Mouse (Mus musculus) MEL (cell line): Measurements from ENCODE around the gene Dnase1l1. TPM values are rescaled to one million over a fixed set of nuclear protein-coding genes. Genes with fewer than 3 reads are reported as not detected.

Experiments
- DNase-seq: peaks from one replicate; pipeline ENCODE4 v3.0.0; 2011; ENCODE audit warnings: low read depth, low spot score
- H3K27ac ChIP-seq: 2 replicates; pipeline ENCODE4 v1.5.1; 2012; ENCODE audit warnings: low read depth, mild to moderate bottlenecking, control low read depth, low read length, moderate library complexity; ENCODE audit not compliant: control insufficient read depth
- H3K27me3 ChIP-seq, 2 experiments: fragments of 150-350 bp in 1 of 2; sonication (generic) in 1 of 2; 2 replicates each; pipeline ENCODE4 v1.6.1; 2012; ENCODE audit warnings: low read length in 2 of 2, mild to moderate bottlenecking in 2 of 2, improper control_type of control experiment in 1 of 2, moderate library complexity in 1 of 2; ENCODE audit not compliant: insufficient read depth in 2 of 2, control insufficient read depth in 1 of 2
- H3K36me3 ChIP-seq, 2 experiments: 2 replicates each; pipeline ENCODE4 v1.6.1; 2012 to 2014; ENCODE audit warnings: low read length in 2 of 2, improper control_type of control experiment in 1 of 2, inconsistent platforms in 1 of 2, mild to moderate bottlenecking in 1 of 2; ENCODE audit not compliant: insufficient read depth in 2 of 2, control insufficient read depth in 1 of 2
- H3K4me1 ChIP-seq, 2 experiments: fragments of 150-350 bp in 1 of 2; sonication (generic) in 1 of 2; 2 replicates each; pipeline ENCODE4 v1.6.1; 2012; ENCODE audit warnings: low read length in 2 of 2, improper control_type of control experiment in 1 of 2, mild to moderate bottlenecking in 1 of 2; ENCODE audit not compliant: insufficient read depth in 2 of 2, control insufficient read depth in 1 of 2
- H3K4me3 ChIP-seq, 2 experiments: fragments of 150-350 bp in 1 of 2; sonication (generic) in 1 of 2; 2 replicates each; pipeline ENCODE4 v1.5.1; 2012; ENCODE audit warnings: low read depth in 2 of 2, low read length in 2 of 2, mild to moderate bottlenecking in 2 of 2, moderate library complexity in 2 of 2, control low read depth in 1 of 2, improper control_type of control experiment in 1 of 2; ENCODE audit not compliant: control insufficient read depth in 1 of 2, insufficient read depth in 1 of 2
- H3K79me2 ChIP-seq: 2 replicates; pipeline ENCODE4 v1.6.1; 2012; ENCODE audit warnings: mild to moderate bottlenecking, low read length, moderate library complexity; ENCODE audit not compliant: control insufficient read depth, poor library complexity, insufficient read depth
- H3K9ac ChIP-seq: 2 replicates; pipeline ENCODE4 v1.6.1; 2012; ENCODE audit warnings: low read depth, mild to moderate bottlenecking, control low read depth, low read length, moderate library complexity; ENCODE audit not compliant: control insufficient read depth, poor library complexity, severe bottlenecking
- H3K9me3 ChIP-seq: fragments of 150-350 bp; sonication (generic); replicated peaks from 2 replicates; pipeline ENCODE4 v1.6.1; 2012; ENCODE audit warnings: mild to moderate bottlenecking, low read length, improper control_type of control experiment, moderate library complexity; ENCODE audit not compliant: insufficient read depth
- MEF2A ChIP-seq: IDR thresholded peaks from 2 replicates; pipeline ENCODE4 v1.6.1; 2014; ENCODE audit warnings: low read depth, mild to moderate bottlenecking, inconsistent platforms, low read length, improper control_type of control experiment; ENCODE audit not compliant: poor library complexity, insufficient replicate concordance, severe bottlenecking; ENCODE audit errors: extremely low read depth
- ZKSCAN1 ChIP-seq: IDR thresholded peaks from 2 replicates; pipeline ENCODE4 v1.6.1; 2012; ENCODE audit warnings: low read depth, mild to moderate bottlenecking, inconsistent platforms, low read length, improper control_type of control experiment, moderate library complexity
- polyA plus RNA-seq, 2 experiments: library from polyadenylated mRNA; stranded (reverse) in 1 of 2; unstranded in 1 of 2; fragments of >175 nt in 1 of 2; fragments of >200 nt in 1 of 2; gene quantifications; 2 replicates each; pipeline versions ENCODE4 v1.2.1 to v1.2.4; 2012; ENCODE audit warnings: low replicate concordance in 2 of 2, low read depth in 1 of 2; ENCODE audit not compliant: insufficient read length in 2 of 2, insufficient read depth in 1 of 2, missing spikeins in 1 of 2
- total RNA-seq: library from RNA; depleted of rRNA; stranded (reverse); fragments of 300-350 nt; gene quantifications from 2 replicates; pipeline ENCODE4 v1.2.3, GENCODE M21; 2012; rRNA removed

Gene Dnase1l1
- total and polyA plus RNA-seq, 3 experiments = 5.0 to 9.5 TPM; not detected in 1

DNA sequence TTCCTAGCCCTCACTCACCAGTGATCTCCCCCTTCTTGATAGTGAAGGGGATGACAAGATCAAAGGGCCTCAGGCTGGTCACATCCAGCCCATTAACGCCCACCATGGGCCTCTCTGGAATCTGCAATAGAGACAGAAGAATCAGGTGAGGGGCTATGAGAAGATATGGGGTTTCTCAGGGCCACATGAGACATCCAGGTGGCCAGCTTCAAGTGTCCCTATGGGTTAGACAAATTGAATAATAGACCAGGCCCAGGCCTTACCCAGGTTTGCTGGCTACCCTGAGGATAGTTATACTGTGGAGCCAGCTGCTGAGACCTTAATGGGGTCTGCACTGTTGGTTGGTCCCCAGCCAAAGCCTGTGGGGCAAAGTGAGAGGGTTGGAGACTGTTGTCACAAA is 52.1 kb downstream of the Dnase1l1 start:
- H3K27ac ChIP-seq = no peak overlapping the region
- DNase-seq = no peak
- no peaks in the 10 kb centered on the region for H3K9me3 ChIP-seq
- H3K27me3 ChIP-seq = no peaks in the 10 kb centered on the region
- H3K4me1 ChIP-seq = no peaks in the 10 kb centered on the region
- no peak overlapping the region for H3K9ac ChIP-seq
- H3K4me3 ChIP-seq = no peak overlapping the region
- TF ChIP-seq ZKSCAN1 (no peak), MEF2A (no peak)
- H3K79me2 ChIP-seq = no peaks in the 10 kb centered on the region
- no peaks in the 10 kb centered on the region; a peak in 1 of 4 replicates for H3K36me3 ChIP-seq

Other genes with a start within 250 kb of the Dnase1l1 start
- not detected in 2 replicates for gene Opn1mw, start 154.9 kb downstream of the Dnase1l1 start, total RNA-seq
- gene Opn1mw, start 154.9 kb downstream of the Dnase1l1 start, polyA plus RNA-seq = not detected
- gene Mecp2, start 147.0 kb downstream of the Dnase1l1 start, total RNA-seq = 12.5 and 16.2 TPM in 2 replicates
- gene Mecp2, start 147.0 kb downstream of the Dnase1l1 start, polyA plus RNA-seq = 10 to 100 TPM in 1 of 2 experiments, not detected in 1; 20.7 TPM
- not detected in 2 replicates for gene Tex28, start 114.5 kb downstream of the Dnase1l1 start, total RNA-seq
- gene Tex28, start 114.5 kb downstream of the Dnase1l1 start, polyA plus RNA-seq = not detected
- gene Tktl1, start 105.1 kb downstream of the Dnase1l1 start, total RNA-seq = not detected in 2 replicates
- under 1 TPM in 1 of 2 experiments, not detected in 1; 0.04 TPM for gene Tktl1, start 105.1 kb downstream of the Dnase1l1 start, polyA plus RNA-seq
- 111 and 155 TPM in 2 replicates for gene Flna, start 32.5 kb downstream of the Dnase1l1 start, total RNA-seq
- gene Flna, start 32.5 kb downstream of the Dnase1l1 start, polyA plus RNA-seq = 100 to 1,000 TPM; 147 to 233 TPM
- gene Emd, start 27.6 kb downstream of the Dnase1l1 start, total RNA-seq = 52.2 and 55.5 TPM in 2 replicates
- 100 to 1,000 TPM; 130 to 157 TPM for gene Emd, start 27.6 kb downstream of the Dnase1l1 start, polyA plus RNA-seq
- 3,229 and 3,230 TPM in 2 replicates for gene Rpl10, start 11.5 kb downstream of the Dnase1l1 start, total RNA-seq
- gene Rpl10, start 11.5 kb downstream of the Dnase1l1 start, polyA plus RNA-seq = 100 to 1,000 TPM in 1 of 2 experiments, not detected in 1; 232 TPM
- gene Taz, start 425 bp downstream of the Dnase1l1 start, total RNA-seq = 26.1 and 28.0 TPM in 2 replicates
- 10 to 100 TPM in 1 of 2 experiments, not detected in 1; 34.1 TPM for gene Taz, start 425 bp downstream of the Dnase1l1 start, polyA plus RNA-seq
- gene Atp6ap1, start 14.8 kb upstream of the Dnase1l1 start, total RNA-seq = 31.7 and 41.6 TPM in 2 replicates
- gene Atp6ap1, start 14.8 kb upstream of the Dnase1l1 start, polyA plus RNA-seq = 100 to 1,000 TPM in 1 of 2 experiments, 10 to 100 TPM in 1; 75.5 to 355 TPM
- 5.2 and 6.4 TPM in 2 replicates for gene Gdi1, start 22.7 kb upstream of the Dnase1l1 start, total RNA-seq
- gene Gdi1, start 22.7 kb upstream of the Dnase1l1 start, polyA plus RNA-seq = 10 to 100 TPM in 1 of 2 experiments, not detected in 1; 24.5 TPM
- 43.6 and 46.3 TPM in 2 replicates for gene Fam50a, start 30.7 kb upstream of the Dnase1l1 start, total RNA-seq
- gene Fam50a, start 30.7 kb upstream of the Dnase1l1 start, polyA plus RNA-seq = 100 to 1,000 TPM in 1 of 2 experiments, 10 to 100 TPM in 1; 64.8 to 107 TPM
- 7.3 and 8.3 TPM in 2 replicates for gene Plxna3, start 46.7 kb upstream of the Dnase1l1 start, total RNA-seq
- gene Plxna3, start 46.7 kb upstream of the Dnase1l1 start, polyA plus RNA-seq = 10 to 100 TPM in 1 of 2 experiments, not detected in 1; 13.7 TPM
- 52.7 and 61.7 TPM in 2 replicates for gene Lage3, start 71.3 kb upstream of the Dnase1l1 start, total RNA-seq
- gene Lage3, start 71.3 kb upstream of the Dnase1l1 start, polyA plus RNA-seq = 10 to 100 TPM in 1 of 2 experiments, not detected in 1; 88.1 TPM
- gene Ubl4a, start 90.9 kb upstream of the Dnase1l1 start, total RNA-seq = 23.4 and 24.0 TPM in 2 replicates
- 10 to 100 TPM in 1 of 2 experiments, not detected in 1; 82.4 TPM for gene Ubl4a, start 90.9 kb upstream of the Dnase1l1 start, polyA plus RNA-seq
- gene Slc10a3, start 91.0 kb upstream of the Dnase1l1 start, total RNA-seq = 13.7 and 19.4 TPM in 2 replicates
- 10 to 100 TPM in 1 of 2 experiments, not detected in 1; 16.0 TPM for gene Slc10a3, start 91.0 kb upstream of the Dnase1l1 start, polyA plus RNA-seq
- 4.8 and 6.4 TPM in 2 replicates for gene Fam3a, start 110.9 kb upstream of the Dnase1l1 start, total RNA-seq
- gene Fam3a, start 110.9 kb upstream of the Dnase1l1 start, polyA plus RNA-seq = 10 to 100 TPM in 1 of 2 experiments, not detected in 1; 14.6 TPM
- 26.6 and 29.1 TPM in 2 replicates for gene Ikbkg, start 111.0 kb upstream of the Dnase1l1 start, total RNA-seq
- 10 to 100 TPM in 1 of 2 experiments, not detected in 1; 21.7 TPM for gene Ikbkg, start 111.0 kb upstream of the Dnase1l1 start, polyA plus RNA-seq
- 27.9 and 37.0 TPM in 2 replicates for gene G6pdx, start 146.9 kb upstream of the Dnase1l1 start, total RNA-seq
- 10 to 100 TPM in 1 of 2 experiments, not detected in 1; 54.1 TPM for gene G6pdx, start 146.9 kb upstream of the Dnase1l1 start, polyA plus RNA-seq
- gene Gm6880, start 199.1 kb upstream of the Dnase1l1 start, total RNA-seq = not detected in 2 replicates
- gene Gm6880, start 199.1 kb upstream of the Dnase1l1 start, polyA plus RNA-seq = not detected